Mouse (Mus musculus): Measurements from ENCODE around the gene Pik3c2b. TPM values are rescaled to one million over a fixed set of nuclear protein-coding genes. Genes with fewer than 3 reads are reported as not detected.
A peak's percentile ranks its signal among the peaks of the same experiment; 100 is the strongest.

Gene Pik3c2b
- 6.1 and 6.3 TPM in 2 replicates for polyA plus RNA-seq (2015; fragmentation: Nextera tagmentation; extraction: Ambion mirVana)

GRCm38 (mm10) chr1:133045011-133045860 is at the start of gene Pik3c2b:
TSS of gene Pik3c2b (plus strand) at chr1:133045667.
- 0 out of 2 replicates have a peak, but pooled peaks have one; percentile 3 for ATAC-seq (replicated peaks; ENCODE audit: low FRiP score)
- H3K36me3 ChIP-seq: no peaks in the 10 kb centered on the region
- peak within 1 kb of the TSS; percentile 82 for H3K27ac ChIP-seq
- peak within 1 kb of the TSS; percentile 81 for H3K4me3 ChIP-seq (replicated peaks)
- H3K27me3 ChIP-seq: no peaks in the 10 kb centered on the region
- H3K9ac ChIP-seq: peak within 1 kb of the TSS; percentile 88
- H3K9me3 ChIP-seq (replicated peaks): no peaks in the 10 kb centered on the region
- WGBS: 3% methylated on average over 15 of the region's 15 CpGs
- H3K4me2 ChIP-seq: peak within 1 kb of the TSS; percentile 97
- H3K4me1 ChIP-seq: peaks cover 38% of the 10 kb centered on the region

DNA sequence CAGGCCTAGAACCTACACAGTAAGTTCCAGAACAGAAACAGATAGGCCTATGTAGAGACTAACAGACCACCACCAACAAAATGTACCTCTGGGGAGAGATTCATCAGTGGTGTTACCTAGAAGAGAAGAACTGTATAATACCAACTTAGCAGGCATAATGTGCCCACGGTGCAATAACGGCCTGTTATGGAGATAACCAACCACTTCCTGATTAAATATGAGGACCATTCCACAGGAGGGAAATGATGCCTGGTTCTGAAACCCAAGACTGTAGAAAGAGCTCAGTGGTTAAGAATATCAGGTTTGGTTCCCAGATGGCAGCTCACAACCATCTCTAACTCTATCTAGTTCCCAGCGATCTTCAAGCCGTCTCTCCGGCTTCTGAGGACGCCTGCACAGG is 45.1 kb upstream of the Pik3c2b start:
- no peak for ATAC-seq (replicated peaks; ENCODE audit: low FRiP score)
- Histone ChIP-seq H3K27me3 (no peaks in the 10 kb centered on the region), H3K27ac (no peak overlapping the region), H3K36me3 (peaks cover 90% of the 10 kb centered on the region), H3K4me2 (no peak overlapping the region), H3K4me1 (no peaks in the 10 kb centered on the region), H3K4me3 (replicated peaks) (no peak overlapping the region), H3K9ac (no peak overlapping the region), H3K9me3 (replicated peaks) (no peaks in the 10 kb centered on the region)
- WGBS: 93% methylated on average over 6 of the region's 6 CpGs

GRCm38 (mm10) chr1:133006571-133006970 is 38.9 kb upstream of the Pik3c2b start:
- H3K4me3 ChIP-seq (replicated peaks): no peak overlapping the region
- H3K4me2 ChIP-seq: no peak overlapping the region
- no peaks in the 10 kb centered on the region for H3K4me1 ChIP-seq
- H3K27ac ChIP-seq: no peak overlapping the region
- no peaks in the 10 kb centered on the region for H3K27me3 ChIP-seq
- 84% methylated on average over 3 of the region's 3 CpGs for WGBS
- peaks cover 75% of the 10 kb centered on the region for H3K36me3 ChIP-seq
- ATAC-seq (replicated peaks; ENCODE audit: low FRiP score): no peak
- no peak overlapping the region for H3K9ac ChIP-seq
- no peaks in the 10 kb centered on the region for H3K9me3 ChIP-seq (replicated peaks)

- no peak overlapping the region for H3K4me2 ChIP-seq
- no peak for ATAC-seq (replicated peaks; ENCODE audit: low FRiP score)
- WGBS: 84% methylated on average over 12 of the region's 13 CpGs
- no peak overlapping the region for H3K27ac ChIP-seq
- no peak overlapping the region for H3K4me3 ChIP-seq (replicated peaks)
- H3K27me3 ChIP-seq: no peaks in the 10 kb centered on the region
- no peaks in the 10 kb centered on the region for H3K4me1 ChIP-seq
- H3K9me3 ChIP-seq (replicated peaks): no peaks in the 10 kb centered on the region
- H3K36me3 ChIP-seq: peaks cover 80% of the 10 kb centered on the region
- no peak overlapping the region for H3K9ac ChIP-seq
These were observed 33.3 kb upstream of the Pik3c2b start for GRCm38 (mm10) chr1:133011955-133012841.

DNA sequence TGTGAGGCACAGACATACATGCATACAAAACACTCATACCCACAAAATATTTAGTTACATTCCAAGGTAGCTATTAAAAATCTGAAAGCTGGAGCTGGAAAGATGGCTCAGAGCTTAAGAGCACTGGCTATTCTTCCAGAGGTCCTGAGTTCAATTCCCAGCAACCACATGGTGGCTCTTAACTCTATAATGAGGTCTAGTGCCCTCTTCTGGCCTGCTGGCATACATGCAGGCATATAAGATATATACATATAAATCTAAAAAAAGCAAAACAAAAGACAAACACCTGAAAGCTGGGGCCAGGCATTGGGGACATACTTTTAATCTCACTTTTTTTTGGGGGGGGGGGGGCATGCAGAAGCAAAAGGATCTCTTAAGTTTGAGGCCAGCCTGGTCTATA is 32.1 kb upstream of the Pik3c2b start:
- H3K4me3 ChIP-seq (replicated peaks): no peak overlapping the region
- no peak overlapping the region for H3K4me2 ChIP-seq
- no peak overlapping the region for H3K9ac ChIP-seq
- no peaks in the 10 kb centered on the region for H3K9me3 ChIP-seq (replicated peaks)
- no peak overlapping the region for H3K27ac ChIP-seq
- no peaks in the 10 kb centered on the region for H3K4me1 ChIP-seq
- no peak for ATAC-seq (replicated peaks; ENCODE audit: low FRiP score)
- no peaks in the 10 kb centered on the region for H3K27me3 ChIP-seq
- H3K36me3 ChIP-seq: peaks cover 83% of the 10 kb centered on the region

GRCm38 (mm10) chr1:133014196-133014595 is 31.3 kb upstream of the Pik3c2b start:
- peaks cover 84% of the 10 kb centered on the region for H3K36me3 ChIP-seq

DNA sequence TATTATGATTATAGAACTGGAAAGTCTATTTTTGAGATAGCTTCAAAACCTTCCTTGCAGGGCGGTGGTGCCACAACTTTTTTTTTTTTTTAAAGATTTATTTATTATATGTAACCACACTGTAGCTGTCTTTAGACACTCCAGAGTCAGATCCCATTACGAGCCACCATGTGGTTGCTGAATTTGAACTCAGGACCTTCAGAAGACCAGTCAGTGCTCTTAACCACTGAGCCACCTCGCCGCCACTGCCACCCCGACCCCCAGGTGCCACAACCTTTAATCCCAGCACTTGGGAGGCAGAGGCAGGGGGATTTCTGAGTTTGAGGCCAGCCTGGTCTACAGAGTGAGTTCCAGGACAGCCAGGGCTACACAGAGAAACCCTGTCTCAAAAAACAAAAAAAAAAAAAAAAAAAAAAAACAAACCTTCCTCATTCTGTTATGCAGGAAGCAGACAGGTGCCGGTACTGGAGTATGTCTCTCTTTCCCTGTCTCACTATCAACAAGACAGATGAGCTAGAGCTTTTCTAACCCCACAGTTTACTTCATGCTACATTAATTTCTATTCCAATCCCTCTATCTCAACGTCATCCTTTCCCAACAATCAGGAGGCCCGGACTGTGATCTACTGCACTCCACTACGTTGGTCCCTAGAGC is 28.6 kb upstream of the Pik3c2b start:
- no peaks in the 10 kb centered on the region for H3K27me3 ChIP-seq
- 84% methylated on average over 9 of the region's 9 CpGs for WGBS
- H3K27ac ChIP-seq: no peak overlapping the region
- no peak overlapping the region for H3K4me2 ChIP-seq
- no peaks in the 10 kb centered on the region for H3K9me3 ChIP-seq (replicated peaks)
- H3K36me3 ChIP-seq: peaks cover 69% of the 10 kb centered on the region
- no peak overlapping the region for H3K4me3 ChIP-seq (replicated peaks)
- no peaks in the 10 kb centered on the region for H3K4me1 ChIP-seq
- H3K9ac ChIP-seq: no peak overlapping the region
- no peak for ATAC-seq (replicated peaks; ENCODE audit: low FRiP score)

More at GRCm38 (mm10) chr1:133014196-133014595, 31.3 kb upstream of the Pik3c2b start:
- H3K27me3 ChIP-seq: no peaks in the 10 kb centered on the region
- 100% methylated on average over 1 of the region's 1 CpGs for WGBS
- H3K4me1 ChIP-seq: no peaks in the 10 kb centered on the region
- no peak for ATAC-seq (replicated peaks; ENCODE audit: low FRiP score)
- no peak overlapping the region for H3K4me2 ChIP-seq
- no peak overlapping the region for H3K4me3 ChIP-seq (replicated peaks)
- no peak overlapping the region for H3K27ac ChIP-seq
- H3K9ac ChIP-seq: no peak overlapping the region
- no peaks in the 10 kb centered on the region for H3K9me3 ChIP-seq (replicated peaks)

- ATAC-seq (replicated peaks; ENCODE audit: low FRiP score): no peak
- Histone ChIP-seq H3K27ac (no peak overlapping the region), H3K4me2 (no peak overlapping the region), H3K36me3 (peaks cover 58% of the 10 kb centered on the region), H3K9me3 (replicated peaks) (no peaks in the 10 kb centered on the region), H3K27me3 (no peaks in the 10 kb centered on the region), H3K4me3 (replicated peaks) (no peak overlapping the region), H3K4me1 (no peaks in the 10 kb centered on the region), H3K9ac (no peak overlapping the region)
- 87% methylated on average over 2 of the region's 2 CpGs for WGBS
These were observed 26.9 kb upstream of the Pik3c2b start for GRCm38 (mm10) chr1:133018580-133018979.

DNA sequence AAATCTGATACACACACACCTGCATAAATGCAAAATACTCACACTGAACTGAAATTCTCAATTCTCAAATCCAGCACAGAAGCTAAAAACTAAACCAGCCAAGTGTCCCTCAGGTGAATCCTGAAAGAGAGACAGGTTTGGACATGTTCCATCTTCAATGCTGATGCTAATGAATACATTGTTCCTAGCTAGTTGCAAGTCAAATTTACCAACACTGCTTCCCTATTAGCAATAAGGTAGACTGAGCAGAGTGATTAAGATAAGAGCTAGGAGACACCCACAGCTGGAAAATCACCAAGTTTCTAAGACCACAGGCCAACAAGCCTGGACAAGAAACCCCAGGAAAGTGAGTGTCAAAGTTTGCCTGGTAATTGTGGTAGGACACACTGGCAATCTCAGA is 26.2 kb upstream of the Pik3c2b start:
- no peak overlapping the region for H3K4me2 ChIP-seq
- no peak overlapping the region for H3K27ac ChIP-seq
- no peaks in the 10 kb centered on the region for H3K9me3 ChIP-seq (replicated peaks)
- peaks cover 51% of the 10 kb centered on the region for H3K36me3 ChIP-seq
- no peak overlapping the region for H3K4me3 ChIP-seq (replicated peaks)
- peaks cover 6% of the 10 kb centered on the region for H3K4me1 ChIP-seq
- no peak for ATAC-seq (replicated peaks; ENCODE audit: low FRiP score)
- no peaks in the 10 kb centered on the region for H3K27me3 ChIP-seq
- H3K9ac ChIP-seq: no peak overlapping the region

- Histone ChIP-seq H3K27ac (no peak overlapping the region), H3K27me3 (no peaks in the 10 kb centered on the region), H3K36me3 (peaks cover 41% of the 10 kb centered on the region), H3K4me3 (replicated peaks) (no peak overlapping the region), H3K4me1 (peaks cover 8% of the 10 kb centered on the region), H3K4me2 (no peak overlapping the region), H3K9me3 (replicated peaks) (no peaks in the 10 kb centered on the region), H3K9ac (no peak overlapping the region)
- 70% methylated on average over 3 of the region's 3 CpGs for WGBS
- ATAC-seq (replicated peaks; ENCODE audit: low FRiP score): no peak
These were observed 25.2 kb upstream of the Pik3c2b start for GRCm38 (mm10) chr1:133020137-133020894.

DNA sequence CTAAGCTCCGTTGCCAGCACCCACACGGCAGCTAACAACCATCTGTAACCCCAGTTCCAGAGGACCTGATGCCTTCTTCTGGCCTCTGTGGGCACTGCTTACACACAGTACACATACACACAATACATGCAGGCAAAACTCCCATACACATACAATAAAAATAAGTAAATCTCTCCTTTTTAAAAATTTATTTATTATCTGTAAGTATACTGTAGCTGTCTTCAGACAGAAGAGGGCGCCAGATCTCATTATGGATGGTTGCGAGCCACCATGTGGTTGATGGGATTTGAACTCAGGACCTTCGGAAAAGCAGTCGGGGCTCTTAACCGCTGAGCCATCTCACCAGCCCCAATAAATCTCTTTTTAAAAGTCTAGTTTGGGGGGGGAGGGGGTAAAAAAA is 24.1 kb upstream of the Pik3c2b start:
- no peak overlapping the region for H3K4me3 ChIP-seq (replicated peaks)
- peaks cover 8% of the 10 kb centered on the region for H3K4me1 ChIP-seq
- H3K27me3 ChIP-seq: no peaks in the 10 kb centered on the region
- no peaks in the 10 kb centered on the region for H3K9me3 ChIP-seq (replicated peaks)
- no peak overlapping the region for H3K4me2 ChIP-seq
- ATAC-seq (replicated peaks; ENCODE audit: low FRiP score): no peak
- no peak overlapping the region for H3K27ac ChIP-seq
- 95% methylated on average over 7 of the region's 7 CpGs for WGBS
- H3K36me3 ChIP-seq: peaks cover 30% of the 10 kb centered on the region
- H3K9ac ChIP-seq: no peak overlapping the region
